Mouse (Mus musculus) stomach, embryonic 15.5 days (tissue): Measurements from ENCODE around the gene Gm10490. TPM values are rescaled to one million over a fixed set of nuclear protein-coding genes. Genes with fewer than 3 reads are reported as not detected.
A peak's percentile ranks its signal among the peaks of the same experiment; 100 is the strongest.

Experiments used
- ATAC-seq: fragments of 200-750 bp; cut with Nextera tagmentation; 2 replicates; pipeline ENCODE4 v1.8.0; 2017; ENCODE audit warnings: low read depth, moderate number of reproducible peaks, moderate TSS enrichment; ENCODE audit not compliant: insufficient read depth, low FRiP score
- H3K27ac ChIP-seq: fragments of 300-500 bp; sonication (generic); 2 replicates; pipeline ENCODE4 v1.5.1; 2015; ENCODE audit warnings: mild to moderate bottlenecking, inconsistent platforms
- H3K27me3 ChIP-seq: fragments of 300-500 bp; sonication (generic); replicated peaks from 2 replicates; pipeline ENCODE4 v1.6.1; 2015; ENCODE audit warnings: inconsistent platforms
- H3K36me3 ChIP-seq: fragments of 300-500 bp; sonication (generic); 2 replicates; pipeline ENCODE4 v1.6.1; 2015; ENCODE audit warnings: inconsistent platforms
- H3K4me1 ChIP-seq: fragments of 300-500 bp; sonication (generic); 2 replicates; pipeline ENCODE4 v1.6.1; 2015; ENCODE audit warnings: inconsistent platforms
- H3K4me2 ChIP-seq: fragments of 300-500 bp; sonication (generic); 2 replicates; pipeline ENCODE4 v1.6.1; 2015; ENCODE audit warnings: mild to moderate bottlenecking, inconsistent platforms
- H3K4me3 ChIP-seq: fragments of 300-500 bp; sonication (generic); replicated peaks from 2 replicates; pipeline ENCODE4 v1.5.1; 2015; ENCODE audit warnings: inconsistent platforms
- H3K9ac ChIP-seq: fragments of 300-500 bp; sonication (generic); 2 replicates; pipeline ENCODE4 v1.6.1; 2015; ENCODE audit warnings: inconsistent platforms
- H3K9me3 ChIP-seq: fragments of 300-500 bp; sonication (generic); 2 replicates; pipeline ENCODE4 v1.6.1; 2016; ENCODE audit warnings: inconsistent platforms
- WGBS: fragments of 180-500 bp; shearing (Covaris S2); methylation state at CpG from one replicate; pipeline ENCODE4 v1.1.7; 2015; 5-methylcytosine and 5-hydroxymethylcytosine counted together
- polyA plus RNA-seq: library from polyadenylated mRNA; unstranded; fragments of >200 nt; fragmentation: Nextera tagmentation; extraction: Ambion mirVana; gene quantifications from 2 replicates; pipeline ENCODE4 v1.2.1, GENCODE M21; 2015

The Gm10490 gene
- polyA plus RNA-seq, 1 experiment from 2014 or later: not detected

GRCm38 (mm10) chrX:7928270-7928790 lies 19.0 kb downstream of the Gm10490 start, which contains the start of gene Eras:
TSS of gene Eras (minus strand) at chrX:7928607.
- ATAC-seq: no peak
- no peaks in the 10 kb centered on the region for H3K9me3 ChIP-seq
- no peaks in the 10 kb centered on the region for H3K36me3 ChIP-seq
- no peak within 1 kb of the TSS for H3K9ac ChIP-seq
- H3K27ac ChIP-seq: no peak within 1 kb of the TSS
- no peak within 1 kb of the TSS for H3K4me2 ChIP-seq
- no peak within 1 kb of the TSS for H3K4me3 ChIP-seq
- no peaks in the 10 kb centered on the region for H3K4me1 ChIP-seq
- WGBS: 15% methylated on average over 19 of the region's 19 CpGs
- 0 out of 2 replicates have a peak, but pooled peaks cover 13% of the 10 kb centered on the region for H3K27me3 ChIP-seq

- Histone ChIP-seq H3K4me1 (no peaks in the 10 kb centered on the region), H3K4me2 (no peak overlapping the region), H3K9me3 (no peaks in the 10 kb centered on the region), H3K36me3 (no peaks in the 10 kb centered on the region), H3K4me3 (no peak overlapping the region), H3K27ac (no peak overlapping the region), H3K9ac (no peak overlapping the region), H3K27me3 (no peaks in the 10 kb centered on the region)
- ATAC-seq: no peak
- WGBS: 52% methylated on average over 11 of the region's 11 CpGs
Measured at GRCm38 (mm10) chrX:7936874-7937273, 27.5 kb downstream of the Gm10490 start.

GRCm38 (mm10) chrX:7937667-7938066 lies 28.3 kb downstream of the Gm10490 start:
- ATAC-seq: no peak
- Histone ChIP-seq H3K9me3 (no peaks in the 10 kb centered on the region), H3K4me3 (no peak overlapping the region), H3K4me2 (no peak overlapping the region), H3K27me3 (no peaks in the 10 kb centered on the region), H3K27ac (no peak overlapping the region), H3K4me1 (no peaks in the 10 kb centered on the region), H3K36me3 (no peaks in the 10 kb centered on the region), H3K9ac (no peak overlapping the region)
- WGBS: 91% methylated on average over 6 of the region's 6 CpGs

- 70% methylated on average over 8 of the region's 8 CpGs for WGBS
- Histone ChIP-seq H3K4me3 (no peak overlapping the region), H3K36me3 (no peaks in the 10 kb centered on the region), H3K4me1 (no peaks in the 10 kb centered on the region), H3K9ac (no peak overlapping the region), H3K27ac (no peak overlapping the region), H3K4me2 (no peak overlapping the region), H3K27me3 (no peaks in the 10 kb centered on the region), H3K9me3 (no peaks in the 10 kb centered on the region)
- no peak for ATAC-seq
Measured at GRCm38 (mm10) chrX:7945618-7946017, 36.3 kb downstream of the Gm10490 start.

GRCm38 (mm10) chrX:7947108-7947899 lies 38.0 kb downstream of the Gm10490 start, which contains the start of gene Hdac6:
TSS of gene Hdac6 (minus strand) at chrX:7947889.
- H3K4me2 ChIP-seq: peak within 1 kb of the TSS; percentile 52
- H3K9me3 ChIP-seq: no peaks in the 10 kb centered on the region
- no peaks in the 10 kb centered on the region for H3K36me3 ChIP-seq
- peak within 1 kb of the TSS; percentile 51 for H3K4me3 ChIP-seq
- H3K27me3 ChIP-seq: no peaks in the 10 kb centered on the region
- ATAC-seq: no peak
- no peaks in the 10 kb centered on the region for H3K4me1 ChIP-seq
- H3K9ac ChIP-seq: peak within 1 kb of the TSS; percentile 16; the same call in 1 of the 2 replicates
- no peak within 1 kb of the TSS; the same call in 1 of the 2 replicates for H3K27ac ChIP-seq
- WGBS: 20% methylated on average over 36 of the region's 37 CpGs

GRCm38 (mm10) chrX:7947900-7948492 lies 38.7 kb downstream of the Gm10490 start:
- H3K36me3 ChIP-seq: no peaks in the 10 kb centered on the region
- peak; percentile 99 for ATAC-seq
- no peaks in the 10 kb centered on the region for H3K4me1 ChIP-seq
- H3K27ac ChIP-seq: no peak overlapping the region
- H3K4me3 ChIP-seq: peak overlapping the region; percentile 51
- peak overlapping the region; percentile 4; the same call in 1 of the 2 replicates for H3K9ac ChIP-seq
- WGBS: 21% methylated on average over 38 of the region's 38 CpGs
- H3K27me3 ChIP-seq: no peaks in the 10 kb centered on the region
- H3K9me3 ChIP-seq: no peaks in the 10 kb centered on the region
- peak overlapping the region; percentile 50 for H3K4me2 ChIP-seq

GRCm38 (mm10) chrX:7950091-7950490 lies 40.7 kb downstream of the Gm10490 start:
- no peaks in the 10 kb centered on the region for H3K36me3 ChIP-seq
- H3K27me3 ChIP-seq: no peaks in the 10 kb centered on the region
- H3K9me3 ChIP-seq: no peaks in the 10 kb centered on the region
- 94% methylated on average over 7 of the region's 7 CpGs for WGBS
- no peak overlapping the region for H3K27ac ChIP-seq
- H3K4me3 ChIP-seq: no peak overlapping the region
- no peak overlapping the region for H3K4me2 ChIP-seq
- H3K4me1 ChIP-seq: no peaks in the 10 kb centered on the region
- ATAC-seq: no peak
- H3K9ac ChIP-seq: no peak overlapping the region

GRCm38 (mm10) chrX:7958868-7959267 lies 49.5 kb downstream of the Gm10490 start:
- no peaks in the 10 kb centered on the region for H3K9me3 ChIP-seq
- no peak overlapping the region for H3K4me3 ChIP-seq
- ATAC-seq: no peak
- H3K4me1 ChIP-seq: no peaks in the 10 kb centered on the region
- no peak overlapping the region for H3K27ac ChIP-seq
- H3K9ac ChIP-seq: no peak overlapping the region
- H3K27me3 ChIP-seq: no peaks in the 10 kb centered on the region
- WGBS: 83% methylated on average over 9 of the region's 9 CpGs
- no peak overlapping the region for H3K4me2 ChIP-seq
- no peaks in the 10 kb centered on the region for H3K36me3 ChIP-seq

Other genes with a start within 250 kb of the Gm10490 start
- gene Plp2, start 238.2 kb upstream of the Gm10490 start, polyA plus RNA-seq: 223 and 255 TPM in 2 replicates
- gene Magix, start 228.3 kb upstream of the Gm10490 start, polyA plus RNA-seq: 0.54 and 0.74 TPM in 2 replicates
- gene Gpkow, start 212.4 kb upstream of the Gm10490 start, polyA plus RNA-seq: 33.0 and 34.9 TPM in 2 replicates
- 32.0 and 32.5 TPM in 2 replicates for gene Wdr45, start 195.2 kb upstream of the Gm10490 start, polyA plus RNA-seq
- 1.5 TPM in 1 of 2 replicates, not detected in the other for gene Gm45208, start 187.3 kb upstream of the Gm10490 start, polyA plus RNA-seq
- 58.3 and 60.9 TPM in 2 replicates for gene Praf2, start 181.1 kb upstream of the Gm10490 start, polyA plus RNA-seq
- 16.0 and 22.2 TPM in 2 replicates for gene Ccdc120, start 158.6 kb upstream of the Gm10490 start, polyA plus RNA-seq
- 26.2 and 29.9 TPM in 2 replicates for gene Tfe3, start 147.0 kb upstream of the Gm10490 start, polyA plus RNA-seq
- gene Gripap1, start 119.8 kb upstream of the Gm10490 start, polyA plus RNA-seq: 38.9 and 42.4 TPM in 2 replicates
- 1.4 and 1.5 TPM in 2 replicates for gene Kcnd1, start 87.3 kb upstream of the Gm10490 start, polyA plus RNA-seq
- gene Otud5, start 68.2 kb upstream of the Gm10490 start, polyA plus RNA-seq: 44.3 and 44.7 TPM in 2 replicates
- gene Pim2, start 31.3 kb upstream of the Gm10490 start, polyA plus RNA-seq: 10.3 and 15.9 TPM in 2 replicates
- 39.0 and 39.4 TPM in 2 replicates for gene Slc35a2, start 25.5 kb upstream of the Gm10490 start, polyA plus RNA-seq
- gene Pqbp1, start 10.3 kb upstream of the Gm10490 start, polyA plus RNA-seq: 110 and 111 TPM in 2 replicates
- 141 and 148 TPM in 2 replicates for gene Timm17b, start 10.2 kb upstream of the Gm10490 start, polyA plus RNA-seq
- not detected in 2 replicates for gene Gm10491, start 1.7 kb upstream of the Gm10490 start, polyA plus RNA-seq
- 13.0 and 13.2 TPM in 2 replicates for gene Pcsk1n, start 10.3 kb downstream of the Gm10490 start, polyA plus RNA-seq
- gene Eras, start 19.1 kb downstream of the Gm10490 start, polyA plus RNA-seq: not detected in 2 replicates
- 19.9 and 22.4 TPM in 2 replicates for gene Hdac6, start 38.3 kb downstream of the Gm10490 start, polyA plus RNA-seq
- gene Gata1, start 68.5 kb downstream of the Gm10490 start, polyA plus RNA-seq: 4.2 and 9.7 TPM in 2 replicates
- 1.2 and 1.3 TPM in 2 replicates for gene Glod5, start 109.0 kb downstream of the Gm10490 start, polyA plus RNA-seq
- gene Suv39h1, start 165.2 kb downstream of the Gm10490 start, polyA plus RNA-seq: 46.3 and 47.4 TPM in 2 replicates
- 0.48 and 1.2 TPM in 2 replicates for gene Was, start 181.0 kb downstream of the Gm10490 start, polyA plus RNA-seq
- 24.1 and 27.3 TPM in 2 replicates for gene Wdr13, start 223.3 kb downstream of the Gm10490 start, polyA plus RNA-seq
- 421 and 436 TPM in 2 replicates for gene Rbm3, start 236.3 kb downstream of the Gm10490 start, polyA plus RNA-seq